Mouse (Mus musculus): ENCODE results near the gene Gm42517. TPM values are rescaled to one million over a fixed set of nuclear protein-coding genes. Genes with fewer than 3 reads are reported as not detected.

Gm42517 gene
- total and polyA plus RNA-seq, 3 experiments, result 1.0 to 2.0 (median 1.3) TPM

DNA sequence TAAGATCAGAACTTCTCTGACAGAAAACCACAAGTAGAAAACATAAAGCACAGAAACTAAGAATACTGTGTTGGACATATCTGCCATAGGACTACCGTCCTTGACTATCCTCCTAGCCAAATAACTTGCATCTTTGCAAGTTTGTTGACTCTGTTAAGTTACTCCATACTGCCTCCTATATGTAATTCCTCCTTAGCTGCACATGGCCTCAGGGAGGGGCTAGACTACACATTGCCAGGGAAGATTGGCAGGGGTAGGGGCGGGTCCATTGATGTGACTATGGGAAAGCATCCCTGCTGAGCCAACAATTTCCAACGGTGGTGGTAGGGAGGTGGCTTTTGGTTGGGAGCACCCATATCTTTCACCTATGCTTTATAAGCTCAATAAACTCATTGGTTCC is 5.4 kb downstream of the Gm42517 start:
- Histone ChIP-seq H3K4me1 (ENCODE audit: control insufficient read depth, insufficient read depth, low read length) (no peaks in the 10 kb centered on the region), H3K27ac (no peak overlapping the region), H3K9ac (ENCODE audit: low read depth, low read length) (no peak overlapping the region), H3K36me3 (ENCODE audit: control insufficient read depth, insufficient read depth, low read length) (no peaks in the 10 kb centered on the region), H3K4me3 (no peak overlapping the region), H3K79me2 (replicated peaks; ENCODE audit: control insufficient read depth, insufficient read depth, low read length) (no peaks in the 10 kb centered on the region), H3K27me3 (ENCODE audit: control insufficient read depth, insufficient read depth, low read length) (peaks cover 5% of the 10 kb centered on the region)
- no peak for TF ChIP-seq EP300 (IDR thresholded peaks at IDR 0.05; ENCODE audit: insufficient read depth, low read depth, low read length)
- TF ChIP-seq CTCF (IDR thresholded peaks at IDR 0.05), result no peak
- no peak for TF ChIP-seq POLR2A (IDR thresholded peaks at IDR 0.05; ENCODE audit: insufficient read depth, low read depth, low read length)
- intact Hi-C loops (cut with DNase I), result no loop called here
- no peak for DNase-seq
- WGBS, result 41% methylated on average over 3 of the region's 3 CpGs

GRCm38 (mm10) chr5:108360211-108360610 is 7.5 kb downstream of the Gm42517 start:
- no peak overlapping the region for H3K27ac ChIP-seq
- no peak overlapping the region for H3K4me3 ChIP-seq
- H3K79me2 ChIP-seq (replicated peaks; ENCODE audit: control insufficient read depth, insufficient read depth, low read length), result no peaks in the 10 kb centered on the region
- intact Hi-C loops (cut with DNase I), result no loop called here
- no peaks in the 10 kb centered on the region for H3K4me1 ChIP-seq (ENCODE audit: control insufficient read depth, insufficient read depth, low read length)
- TF ChIP-seq EP300 (IDR thresholded peaks at IDR 0.05; ENCODE audit: insufficient read depth, low read depth, low read length) (no peak), POLR2A (IDR thresholded peaks at IDR 0.05; ENCODE audit: insufficient read depth, low read depth, low read length) (no peak), CTCF (IDR thresholded peaks at IDR 0.05) (no peak)
- no peak overlapping the region for H3K9ac ChIP-seq (ENCODE audit: low read depth, low read length)
- no peak for DNase-seq
- H3K36me3 ChIP-seq (ENCODE audit: control insufficient read depth, insufficient read depth, low read length), result no peaks in the 10 kb centered on the region
- 55% methylated on average over 4 of the region's 4 CpGs for WGBS
- H3K27me3 ChIP-seq (ENCODE audit: control insufficient read depth, insufficient read depth, low read length), result no peaks in the 10 kb centered on the region

DNA sequence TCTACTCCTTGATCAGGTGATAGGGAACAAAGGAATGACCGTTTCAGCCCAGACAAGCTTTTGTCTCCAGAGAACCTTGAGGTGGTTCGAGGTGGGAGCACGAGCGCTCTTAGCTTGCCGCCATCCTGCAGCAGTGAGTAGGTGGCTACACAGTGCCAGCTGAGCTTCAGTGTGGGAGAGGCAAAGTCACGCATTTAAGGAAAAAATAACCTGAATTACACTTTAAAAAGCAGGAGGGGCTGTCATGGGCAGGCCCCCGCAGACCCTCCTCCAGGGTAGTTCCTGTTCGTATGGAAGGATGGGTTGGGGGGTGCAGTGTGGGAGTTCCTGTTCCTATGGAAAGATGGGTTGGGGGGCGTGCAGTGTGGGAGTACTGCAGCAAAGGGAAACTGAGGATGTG is 8.2 kb downstream of the Gm42517 start:
- H3K4me3 ChIP-seq, result no peak overlapping the region
- H3K27me3 ChIP-seq (ENCODE audit: control insufficient read depth, insufficient read depth, low read length), result no peaks in the 10 kb centered on the region
- H3K9ac ChIP-seq (ENCODE audit: low read depth, low read length), result no peak overlapping the region
- TF ChIP-seq CTCF (IDR thresholded peaks at IDR 0.05), result no peak
- no peak for TF ChIP-seq POLR2A (IDR thresholded peaks at IDR 0.05; ENCODE audit: insufficient read depth, low read depth, low read length)
- TF ChIP-seq EP300 (IDR thresholded peaks at IDR 0.05; ENCODE audit: insufficient read depth, low read depth, low read length), result no peak
- H3K36me3 ChIP-seq (ENCODE audit: control insufficient read depth, insufficient read depth, low read length), result no peaks in the 10 kb centered on the region
- intact Hi-C loops (cut with DNase I), result no loop called here
- WGBS, result 82% methylated on average over 9 of the region's 9 CpGs
- H3K27ac ChIP-seq, result no peak overlapping the region
- no peaks in the 10 kb centered on the region for H3K79me2 ChIP-seq (replicated peaks; ENCODE audit: control insufficient read depth, insufficient read depth, low read length)
- no peaks in the 10 kb centered on the region for H3K4me1 ChIP-seq (ENCODE audit: control insufficient read depth, insufficient read depth, low read length)
- no peak for DNase-seq

GRCm38 (mm10) chr5:108357862-108358261 is 9.9 kb downstream of the Gm42517 start:
- intact Hi-C loops (cut with DNase I), result no loop called here
- no peak overlapping the region for H3K27ac ChIP-seq
- H3K4me1 ChIP-seq (ENCODE audit: control insufficient read depth, insufficient read depth, low read length), result no peaks in the 10 kb centered on the region
- no peaks in the 10 kb centered on the region for H3K79me2 ChIP-seq (replicated peaks; ENCODE audit: control insufficient read depth, insufficient read depth, low read length)
- H3K36me3 ChIP-seq (ENCODE audit: control insufficient read depth, insufficient read depth, low read length), result no peaks in the 10 kb centered on the region
- H3K9ac ChIP-seq (ENCODE audit: low read depth, low read length), result no peak overlapping the region
- DNase-seq, result no peak
- no peaks in the 10 kb centered on the region for H3K27me3 ChIP-seq (ENCODE audit: control insufficient read depth, insufficient read depth, low read length)
- 93% methylated on average over 1 of the region's 1 CpGs for WGBS
- H3K4me3 ChIP-seq, result no peak overlapping the region
- TF ChIP-seq POLR2A (IDR thresholded peaks at IDR 0.05; ENCODE audit: insufficient read depth, low read depth, low read length) (no peak), CTCF (IDR thresholded peaks at IDR 0.05) (no peak), EP300 (IDR thresholded peaks at IDR 0.05; ENCODE audit: insufficient read depth, low read depth, low read length) (no peak)

DNA sequence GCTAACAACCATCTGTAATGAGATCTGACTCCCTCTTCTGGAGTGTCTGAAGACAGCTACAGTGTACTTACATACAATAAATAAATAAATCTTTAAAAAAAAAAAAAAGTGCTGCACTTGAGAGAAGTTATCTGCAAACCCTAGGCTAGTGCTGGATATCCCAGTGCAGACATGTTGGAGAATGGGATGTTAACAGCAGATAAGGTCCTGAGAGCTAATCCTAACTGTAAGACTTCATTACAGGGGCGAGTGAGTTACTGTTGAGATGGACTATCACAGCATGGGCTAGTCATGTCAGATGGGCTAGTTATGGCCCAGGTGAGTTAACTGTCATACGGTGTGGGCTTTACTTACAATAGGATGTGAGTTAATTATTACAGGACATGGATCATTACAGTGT is 13.7 kb downstream of the Gm42517 start:
- no peak for DNase-seq
- H3K79me2 ChIP-seq (replicated peaks; ENCODE audit: control insufficient read depth, insufficient read depth, low read length), result no peaks in the 10 kb centered on the region
- intact Hi-C loops (cut with DNase I), result no loop called here
- 76% methylated on average over 2 of the region's 2 CpGs for WGBS
- TF ChIP-seq EP300 (IDR thresholded peaks at IDR 0.05; ENCODE audit: insufficient read depth, low read depth, low read length) (no peak), CTCF (IDR thresholded peaks at IDR 0.05) (no peak), POLR2A (IDR thresholded peaks at IDR 0.05; ENCODE audit: insufficient read depth, low read depth, low read length) (no peak)
- no peak overlapping the region for H3K4me3 ChIP-seq
- H3K27me3 ChIP-seq (ENCODE audit: control insufficient read depth, insufficient read depth, low read length), result no peaks in the 10 kb centered on the region
- no peaks in the 10 kb centered on the region for H3K36me3 ChIP-seq (ENCODE audit: control insufficient read depth, insufficient read depth, low read length)
- no peak overlapping the region for H3K9ac ChIP-seq (ENCODE audit: low read depth, low read length)
- no peak overlapping the region for H3K27ac ChIP-seq
- no peaks in the 10 kb centered on the region for H3K4me1 ChIP-seq (ENCODE audit: control insufficient read depth, insufficient read depth, low read length)

DNA sequence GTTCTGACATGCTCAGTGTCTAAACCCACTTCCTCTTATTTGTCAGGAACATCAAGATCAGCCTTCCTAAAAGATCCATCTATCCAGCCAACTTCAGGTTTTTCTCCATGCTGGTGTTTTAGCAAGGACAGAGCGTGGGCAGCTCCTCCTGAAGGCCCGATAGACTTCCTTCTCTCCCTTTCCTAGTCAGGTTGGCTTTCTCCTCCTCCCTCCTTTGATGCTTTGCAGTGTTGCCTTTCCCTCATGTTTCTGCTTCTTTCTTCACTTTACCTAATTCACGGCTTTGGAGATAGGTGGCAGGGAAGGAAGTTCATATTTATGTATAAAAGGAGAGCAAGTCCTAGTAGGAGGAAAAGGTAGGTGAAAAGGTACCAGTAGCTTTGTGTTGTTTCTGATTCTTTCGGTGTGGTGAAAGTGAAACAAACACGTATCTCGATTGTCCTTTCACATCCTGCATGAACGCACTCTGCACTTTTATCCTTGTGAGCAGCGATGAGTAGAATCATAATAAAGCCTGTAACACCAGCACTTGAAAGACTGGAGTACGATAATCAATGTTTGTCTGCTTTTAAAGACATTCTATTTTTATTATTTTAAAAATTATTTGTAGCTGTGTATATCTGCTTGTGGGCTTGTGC is 18.1 kb downstream of the Gm42517 start:
- Histone ChIP-seq H3K36me3 (ENCODE audit: control insufficient read depth, insufficient read depth, low read length) (no peaks in the 10 kb centered on the region), H3K27ac (no peak overlapping the region), H3K4me1 (ENCODE audit: control insufficient read depth, insufficient read depth, low read length) (no peaks in the 10 kb centered on the region), H3K9ac (ENCODE audit: low read depth, low read length) (no peak overlapping the region), H3K79me2 (replicated peaks; ENCODE audit: control insufficient read depth, insufficient read depth, low read length) (no peaks in the 10 kb centered on the region), H3K4me3 (no peak overlapping the region), H3K27me3 (ENCODE audit: control insufficient read depth, insufficient read depth, low read length) (no peaks in the 10 kb centered on the region)
- WGBS, result 95% methylated on average over 9 of the region's 9 CpGs
- intact Hi-C loops (cut with DNase I), result no loop called here
- DNase-seq, result no peak
- no peak for TF ChIP-seq POLR2A (IDR thresholded peaks at IDR 0.05; ENCODE audit: insufficient read depth, low read depth, low read length)

Measured in heart, adult 2 months (tissue).